Mouse (Mus musculus) urinary bladder, postnatal 4 days (tissue): ENCODE measurements around the gene Polr2l.

Experiments
- DNase-seq, 2 experiments: peaks; one replicate each; pipeline ENCODE4 v3.0.0; 2021 to 2022; ENCODE audit warnings: low spot score in 2 of 2

Polr2l gene

GRCm38 (mm10) chr7:141432741-141433516, 42.0 kb downstream of the Polr2l start:
- DNase-seq: no peak

DNA sequence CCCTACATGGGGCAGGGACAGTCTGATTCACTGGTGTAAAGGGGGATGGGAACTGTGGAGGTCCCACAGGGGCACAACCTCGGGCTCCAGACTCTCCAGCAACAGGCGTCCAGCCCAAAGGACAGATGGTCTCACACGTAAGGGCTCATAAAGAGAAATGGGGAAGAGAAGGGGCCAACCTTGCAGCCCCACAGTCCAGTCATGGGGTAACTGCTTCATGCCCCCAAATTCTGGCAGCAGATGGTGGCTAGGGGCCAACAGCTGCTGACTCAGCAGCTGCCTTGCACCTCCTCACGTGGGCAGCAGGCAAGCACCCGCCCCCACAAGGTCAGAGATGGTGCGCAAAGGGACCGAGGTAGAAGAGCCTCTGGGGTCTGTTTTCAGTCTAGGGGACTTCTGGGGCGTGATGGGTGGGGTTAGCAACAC, 42.7 kb downstream of the Polr2l start:
- DNase-seq: no peak

- DNase-seq: no peak
Observed at GRCm38 (mm10) chr7:141431434-141432185, 43.3 kb downstream of the Polr2l start.

DNA sequence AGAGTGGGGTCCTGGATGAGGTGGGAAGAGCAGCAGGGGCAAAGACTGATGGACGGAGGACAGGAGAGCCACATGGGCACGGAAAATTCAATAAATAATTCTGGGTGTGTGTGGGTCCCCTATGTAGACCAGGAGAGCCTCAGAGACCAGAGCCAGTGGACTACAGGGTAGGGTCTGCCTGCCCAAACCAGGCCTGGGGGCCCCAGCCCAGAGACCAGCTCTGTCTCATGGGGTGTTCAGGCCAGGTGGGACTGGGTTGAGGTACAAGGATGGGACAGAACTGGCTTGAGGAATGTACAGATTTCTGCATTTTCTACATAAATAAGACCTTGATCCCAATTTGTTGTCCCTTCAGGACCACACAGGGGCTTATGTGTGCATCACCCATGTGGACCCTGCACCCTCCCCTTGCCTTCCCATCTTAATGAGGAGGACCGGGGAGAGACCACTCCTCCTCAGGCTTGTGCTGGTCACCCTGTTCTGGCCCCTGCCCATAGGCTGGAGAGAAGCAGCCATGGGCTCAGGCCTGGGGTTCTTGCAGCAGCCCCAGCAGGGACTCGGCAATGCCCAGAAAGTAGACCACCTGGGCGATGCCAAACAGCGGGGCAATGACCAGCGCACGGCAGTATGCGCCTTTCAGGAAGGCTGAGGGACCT, 44.2 kb downstream of the Polr2l start:
- DNase-seq: no peak

DNA sequence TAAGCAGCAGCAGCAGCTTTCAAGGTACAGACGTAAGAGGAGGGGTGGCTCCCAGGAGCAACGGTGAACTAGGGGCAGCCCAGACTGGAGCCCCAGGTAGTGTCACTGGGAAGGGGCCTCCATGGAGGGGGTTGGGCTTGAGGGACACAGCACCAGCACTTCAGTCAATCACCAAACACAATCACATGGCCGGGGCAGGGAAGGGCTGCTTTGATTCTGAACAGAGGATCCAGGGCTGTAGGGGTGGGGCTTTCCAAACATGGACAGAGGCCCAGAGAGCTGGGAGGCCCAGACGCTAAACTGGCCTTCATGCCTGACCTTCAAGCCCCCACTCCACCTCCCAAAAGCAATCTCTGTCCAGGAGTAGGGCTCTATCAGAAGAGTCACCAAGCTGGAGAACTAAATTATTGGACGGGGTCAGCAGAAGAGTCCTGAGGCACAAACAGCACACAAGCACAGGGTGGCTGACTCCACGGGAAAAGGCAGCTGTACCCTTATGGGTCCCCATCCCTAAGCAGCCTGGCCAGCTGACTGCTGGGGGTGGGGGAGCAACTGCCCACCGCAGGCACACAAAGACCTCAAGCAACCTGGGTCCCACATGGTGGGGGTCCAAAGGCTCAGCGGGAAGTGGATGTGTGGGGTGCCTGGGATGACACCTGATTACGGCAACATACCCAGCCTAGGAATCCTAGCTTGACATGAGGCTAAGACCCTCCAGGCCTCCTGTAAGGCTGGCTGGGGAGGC, 44.9 kb downstream of the Polr2l start:
- DNase-seq: no peak

- no peak for DNase-seq
Observed at GRCm38 (mm10) chr7:141429310-141429709, 45.6 kb downstream of the Polr2l start, which contains the start of gene Cend1. TSS of gene Cend1 (minus strand) at chr7:141429491.

- DNase-seq: no peak
Observed at GRCm38 (mm10) chr7:141428701-141429100, 46.2 kb downstream of the Polr2l start.

DNA sequence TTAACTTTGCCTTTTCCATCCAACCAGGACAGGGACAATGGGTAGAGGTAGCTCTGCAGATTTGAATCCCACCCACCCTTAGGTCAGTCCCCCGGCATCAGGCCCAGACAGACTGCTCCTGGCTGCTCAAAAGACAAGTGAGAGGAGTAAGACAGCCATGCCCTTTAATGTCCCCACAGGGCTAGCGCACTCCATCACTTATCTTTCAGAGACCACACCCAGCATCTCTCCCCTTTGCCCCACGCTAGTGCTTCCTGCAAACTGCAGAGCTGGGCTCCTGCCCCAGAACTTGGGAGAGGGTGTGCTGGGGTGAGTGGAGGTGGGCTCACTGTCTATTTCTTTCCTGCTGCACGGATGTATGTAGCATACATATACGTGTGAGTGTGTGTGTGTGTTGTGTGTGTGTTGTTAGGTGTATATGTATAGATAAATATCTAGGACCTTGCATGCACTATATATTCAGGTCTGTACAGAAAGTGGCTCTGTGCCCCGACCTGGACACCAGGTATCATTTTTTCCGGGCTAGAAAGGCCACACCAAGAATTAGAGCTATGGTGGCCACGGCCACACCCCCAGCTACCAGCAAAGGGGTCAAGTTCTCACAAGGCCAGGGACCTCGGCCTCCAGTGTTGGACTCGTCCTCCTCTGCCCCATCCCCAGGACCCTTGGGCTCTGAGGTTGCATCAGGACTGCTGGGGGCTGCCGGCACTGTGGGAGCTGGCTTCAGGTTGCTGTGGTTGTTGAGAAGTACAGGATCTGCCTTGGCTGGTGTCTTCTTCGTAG, 47.8 kb downstream of the Polr2l start:
- no peak for DNase-seq

DNA sequence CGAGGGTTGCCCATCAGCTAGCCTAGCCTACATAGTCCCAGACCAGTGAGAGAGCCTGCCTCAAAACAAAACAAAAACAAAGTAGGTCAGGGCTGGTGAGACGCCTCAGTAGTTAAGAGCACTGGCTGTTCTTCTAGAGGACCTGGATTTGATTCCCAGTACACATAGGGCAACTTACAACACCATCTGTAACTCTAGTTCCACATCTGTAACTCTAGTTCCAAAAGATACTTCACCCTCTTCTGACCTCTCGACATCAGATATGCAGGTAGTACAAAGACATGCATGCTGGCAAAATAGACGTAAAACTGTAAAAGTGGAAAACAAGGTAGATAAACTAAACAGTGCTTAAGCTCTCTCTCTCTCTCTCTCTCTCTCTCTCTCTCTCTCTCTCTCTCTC, 51.1 kb downstream of the Polr2l start:
- no peak for DNase-seq
